Mouse (Mus musculus) liver, embryonic 15.5 days (tissue): ENCODE measurements around the gene Fam104a. TPM values are rescaled to one million over a fixed set of nuclear protein-coding genes. Genes with fewer than 3 reads are reported as not detected.
"Not testable (repeated sequence)": the region's sequence is repeated elsewhere in the genome, so short reads cannot be mapped to it uniquely, and the experiment has no call there.

Experiments used
- ATAC-seq: fragments of 200-750 bp; cut with Nextera tagmentation; 2 replicates; pipeline ENCODE4 v1.8.0; 2017; ENCODE audit warnings: moderate number of reproducible peaks, mild to moderate bottlenecking, moderate library complexity; ENCODE audit not compliant: insufficient read depth
- H3K27ac ChIP-seq: fragments of 300-500 bp; sonication (generic); replicated peaks from 2 replicates; pipeline ENCODE4 v1.5.1; 2015; ENCODE audit warnings: mild to moderate bottlenecking, inconsistent platforms
- H3K27me3 ChIP-seq: fragments of 300-500 bp; sonication (generic); 2 replicates; pipeline ENCODE4 v1.6.1; 2015; ENCODE audit warnings: mild to moderate bottlenecking, inconsistent platforms
- H3K36me3 ChIP-seq: fragments of 300-500 bp; sonication (generic); replicated peaks from 2 replicates; pipeline ENCODE4 v1.6.1; 2015; ENCODE audit warnings: moderate library complexity, mild to moderate bottlenecking, inconsistent platforms
- H3K4me1 ChIP-seq: fragments of 300-500 bp; sonication (generic); replicated peaks from 2 replicates; pipeline ENCODE4 v1.6.1; 2015; ENCODE audit warnings: inconsistent platforms
- H3K4me2 ChIP-seq: fragments of 300-500 bp; sonication (generic); 2 replicates; pipeline ENCODE4 v1.6.1; 2015; ENCODE audit warnings: moderate library complexity, mild to moderate bottlenecking, inconsistent platforms
- H3K4me3 ChIP-seq: fragments of 300-500 bp; sonication (generic); replicated peaks from 2 replicates; pipeline ENCODE4 v1.5.1; 2015; ENCODE audit warnings: mild to moderate bottlenecking, inconsistent platforms
- H3K9ac ChIP-seq: fragments of 300-500 bp; sonication (generic); 2 replicates; pipeline ENCODE4 v1.6.1; 2015; ENCODE audit warnings: moderate library complexity, mild to moderate bottlenecking, inconsistent platforms
- H3K9me3 ChIP-seq: fragments of 300-500 bp; sonication (generic); replicated peaks from 2 replicates; pipeline ENCODE4 v1.6.1; 2016; ENCODE audit warnings: inconsistent platforms
- whole genome bisulfite sequencing: fragments of 180-500 bp; shearing (Covaris S2); methylation state at CpG from one replicate; pipeline ENCODE4 v1.1.7; 2015; ENCODE audit warnings: mixed read lengths; ENCODE audit not compliant: insufficient replicate concordance; 5-methylcytosine and 5-hydroxymethylcytosine counted together
- polyA plus RNA-seq: library from polyadenylated mRNA; unstranded; fragments of >200 nt; fragmentation: Nextera tagmentation; extraction: Ambion mirVana; gene quantifications from 2 replicates; pipeline ENCODE4 v1.2.1, GENCODE M21; 2015

Fam104a gene
- polyA plus RNA-seq, 1 experiment from 2014 or later = 40.6 TPM

DNA sequence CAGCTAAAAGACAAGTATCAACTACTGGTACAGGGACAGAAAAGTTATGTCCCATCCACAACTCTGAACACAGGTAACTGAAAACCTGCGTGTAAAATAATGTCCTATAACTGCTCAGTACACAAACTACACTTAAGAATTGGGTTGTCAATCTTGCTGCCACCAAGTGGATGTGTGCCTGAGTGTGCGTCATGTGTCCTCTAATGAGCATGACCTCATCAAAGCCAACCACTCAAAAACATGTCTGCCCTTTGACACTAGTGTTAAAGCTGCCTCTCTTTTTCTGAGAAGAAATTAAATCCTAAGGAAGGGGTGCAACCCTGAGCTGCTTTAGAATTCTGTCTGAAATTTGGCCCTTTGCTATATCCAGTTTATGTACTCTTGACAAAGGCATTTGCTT is 19.7 kb downstream of the Fam104a start:
- 82% methylated on average over 2 of the region's 2 CpGs for WGBS
- Histone ChIP-seq H3K27me3 (no peaks in the 10 kb centered on the region), H3K9me3 (no peaks in the 10 kb centered on the region), H3K27ac (no peak overlapping the region), H3K36me3 (peaks cover 86% of the 10 kb centered on the region), H3K9ac (no peak overlapping the region), H3K4me2 (no peak overlapping the region), H3K4me1 (peaks cover 45% of the 10 kb centered on the region), H3K4me3 (no peak overlapping the region)
- ATAC-seq = no peak

GRCm38 (mm10) chr11:113661835-113662351 is 22.1 kb downstream of the Fam104a start:
- Histone ChIP-seq H3K27ac (no peak overlapping the region), H3K27me3 (no peaks in the 10 kb centered on the region), H3K4me2 (no peak overlapping the region), H3K9me3 (no peaks in the 10 kb centered on the region), H3K4me3 (no peak overlapping the region), H3K9ac (no peak overlapping the region), H3K36me3 (peaks cover 86% of the 10 kb centered on the region), H3K4me1 (peaks cover 21% of the 10 kb centered on the region)
- WGBS = 81% methylated on average over 18 of the region's 18 CpGs
- ATAC-seq = no peak

- no peak for ATAC-seq
- Histone ChIP-seq H3K9ac (no peak overlapping the region), H3K4me1 (peaks cover 12% of the 10 kb centered on the region), H3K27ac (no peak overlapping the region), H3K27me3 (no peaks in the 10 kb centered on the region), H3K36me3 (peaks cover 95% of the 10 kb centered on the region), H3K9me3 (no peaks in the 10 kb centered on the region), H3K4me2 (no peak overlapping the region), H3K4me3 (no peak overlapping the region)
- 93% methylated on average over 11 of the region's 11 CpGs for WGBS
Measured at GRCm38 (mm10) chr11:113660940-113661339, 23.0 kb downstream of the Fam104a start.

DNA sequence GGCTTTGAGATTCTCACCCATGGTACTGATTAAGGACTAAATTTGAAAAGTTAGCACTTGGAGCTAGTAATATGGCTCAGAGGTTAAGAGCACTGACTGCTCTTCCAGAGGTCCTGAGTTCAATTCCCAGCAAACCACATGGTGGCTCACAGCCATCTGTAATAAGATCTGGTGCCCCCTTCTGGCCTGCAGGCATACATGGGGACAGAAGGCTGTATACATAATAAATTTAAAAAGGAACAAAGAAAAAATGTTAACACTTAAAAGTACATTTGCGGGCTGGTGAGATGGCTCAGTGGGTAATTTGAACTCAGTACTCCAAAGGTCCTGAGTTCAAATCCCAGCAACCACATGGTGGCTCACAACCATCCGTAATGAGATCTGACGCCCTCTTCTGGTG is 23.7 kb downstream of the Fam104a start:
- H3K4me1 ChIP-seq, H3K9me3 ChIP-seq, H3K27ac ChIP-seq, H3K9ac ChIP-seq, ATAC-seq, H3K4me2 ChIP-seq, H3K27me3 ChIP-seq, H3K4me3 ChIP-seq: not testable (repeated sequence)
- WGBS = 89% methylated on average over 3 of the region's 3 CpGs
- H3K36me3 ChIP-seq = peaks cover 100% of the 10 kb centered on the region

DNA sequence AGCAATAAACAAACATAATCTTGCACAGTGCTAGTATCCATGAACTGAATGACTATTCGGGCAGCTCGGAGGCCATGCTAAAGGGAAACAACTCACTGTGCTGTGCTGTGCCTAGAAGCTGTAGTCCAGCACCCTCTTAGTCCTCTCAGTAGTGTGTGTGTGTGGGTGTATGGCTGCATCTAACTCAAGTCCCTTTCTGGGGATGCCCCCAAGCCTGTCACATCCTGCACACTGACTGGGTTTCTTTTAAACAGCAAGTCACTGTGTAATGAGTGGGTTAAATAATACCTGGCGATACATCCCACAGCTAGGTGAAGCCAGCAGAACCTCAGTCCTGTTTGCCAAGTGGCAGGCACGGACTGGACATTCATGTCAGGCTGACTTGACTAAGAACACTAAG is 25.2 kb downstream of the Fam104a start:
- H3K36me3 ChIP-seq = peaks cover 100% of the 10 kb centered on the region
- no peak overlapping the region for H3K27ac ChIP-seq
- H3K4me3 ChIP-seq = no peak overlapping the region
- no peak overlapping the region for H3K4me2 ChIP-seq
- H3K4me1 ChIP-seq = no peaks in the 10 kb centered on the region
- no peak for ATAC-seq
- 81% methylated on average over 4 of the region's 4 CpGs for WGBS
- H3K9ac ChIP-seq = no peak overlapping the region
- H3K9me3 ChIP-seq = no peaks in the 10 kb centered on the region
- no peaks in the 10 kb centered on the region for H3K27me3 ChIP-seq

- WGBS = 89% methylated on average over 8 of the region's 8 CpGs
- no peak for ATAC-seq
- no peak overlapping the region for H3K9ac ChIP-seq
- H3K27ac ChIP-seq = no peak overlapping the region
- H3K4me2 ChIP-seq = no peak overlapping the region
- no peaks in the 10 kb centered on the region for H3K4me1 ChIP-seq
- H3K27me3 ChIP-seq = no peaks in the 10 kb centered on the region
- no peak overlapping the region for H3K4me3 ChIP-seq
- peaks cover 100% of the 10 kb centered on the region for H3K36me3 ChIP-seq
- no peaks in the 10 kb centered on the region for H3K9me3 ChIP-seq
Measured at GRCm38 (mm10) chr11:113658319-113658718, 25.6 kb downstream of the Fam104a start.

DNA sequence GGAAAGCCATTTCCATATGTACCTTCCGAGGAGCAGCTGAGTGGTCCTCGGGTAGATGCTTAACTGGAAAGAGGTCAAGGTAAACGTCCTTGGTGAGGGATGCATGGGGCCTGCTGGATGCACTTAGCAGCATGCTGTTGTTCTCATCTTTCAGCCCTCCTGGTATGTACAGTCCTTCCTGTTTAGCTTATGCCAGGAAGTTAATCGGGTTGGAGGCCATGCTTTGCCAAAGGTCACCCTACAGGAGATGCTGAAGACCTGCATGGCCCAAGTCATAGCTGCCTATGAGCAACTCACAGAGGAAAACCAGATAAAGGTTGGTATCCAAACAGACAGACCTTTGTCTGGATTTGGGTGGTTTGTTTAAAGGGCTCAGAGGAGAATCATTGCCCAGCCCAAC is 26.7 kb downstream of the Fam104a start:
- Histone ChIP-seq H3K27ac (no peak overlapping the region), H3K9ac (no peak overlapping the region), H3K4me2 (no peak overlapping the region), H3K36me3 (peaks cover 100% of the 10 kb centered on the region), H3K4me3 (no peak overlapping the region), H3K27me3 (no peaks in the 10 kb centered on the region), H3K4me1 (no peaks in the 10 kb centered on the region; the same call in 1 of the 2 replicates), H3K9me3 (no peaks in the 10 kb centered on the region)
- 63% methylated on average over 4 of the region's 4 CpGs for WGBS
- no peak for ATAC-seq

DNA sequence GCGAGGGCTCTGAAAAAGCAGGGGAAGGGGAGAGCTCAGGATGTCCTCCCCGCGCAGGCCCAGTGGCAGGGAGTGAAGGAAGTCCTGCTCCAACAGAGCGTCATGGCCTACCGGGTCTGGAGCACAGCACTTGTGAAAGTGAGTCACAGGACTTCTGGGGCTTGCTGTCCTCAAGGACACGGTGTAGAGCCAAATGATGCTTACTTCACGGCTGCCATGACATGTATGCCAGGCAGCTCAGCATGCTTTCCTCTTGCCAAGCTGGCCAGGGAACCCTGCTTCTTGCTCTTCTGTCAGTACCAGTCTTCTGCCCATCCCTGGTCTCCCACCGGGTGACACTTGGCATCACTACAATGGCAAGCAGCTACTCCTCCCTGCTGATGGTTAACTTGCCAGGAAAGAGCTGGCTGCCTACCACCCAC is 27.4 kb downstream of the Fam104a start:
- no peak overlapping the region for H3K9ac ChIP-seq
- no peaks in the 10 kb centered on the region for H3K27me3 ChIP-seq
- H3K4me1 ChIP-seq = peaks cover 5% of the 10 kb centered on the region
- WGBS = 89% methylated on average over 8 of the region's 8 CpGs
- no peak overlapping the region for H3K4me3 ChIP-seq
- no peak overlapping the region for H3K4me2 ChIP-seq
- no peaks in the 10 kb centered on the region for H3K9me3 ChIP-seq
- no peak for ATAC-seq
- peaks cover 100% of the 10 kb centered on the region for H3K36me3 ChIP-seq
- no peak overlapping the region for H3K27ac ChIP-seq

DNA sequence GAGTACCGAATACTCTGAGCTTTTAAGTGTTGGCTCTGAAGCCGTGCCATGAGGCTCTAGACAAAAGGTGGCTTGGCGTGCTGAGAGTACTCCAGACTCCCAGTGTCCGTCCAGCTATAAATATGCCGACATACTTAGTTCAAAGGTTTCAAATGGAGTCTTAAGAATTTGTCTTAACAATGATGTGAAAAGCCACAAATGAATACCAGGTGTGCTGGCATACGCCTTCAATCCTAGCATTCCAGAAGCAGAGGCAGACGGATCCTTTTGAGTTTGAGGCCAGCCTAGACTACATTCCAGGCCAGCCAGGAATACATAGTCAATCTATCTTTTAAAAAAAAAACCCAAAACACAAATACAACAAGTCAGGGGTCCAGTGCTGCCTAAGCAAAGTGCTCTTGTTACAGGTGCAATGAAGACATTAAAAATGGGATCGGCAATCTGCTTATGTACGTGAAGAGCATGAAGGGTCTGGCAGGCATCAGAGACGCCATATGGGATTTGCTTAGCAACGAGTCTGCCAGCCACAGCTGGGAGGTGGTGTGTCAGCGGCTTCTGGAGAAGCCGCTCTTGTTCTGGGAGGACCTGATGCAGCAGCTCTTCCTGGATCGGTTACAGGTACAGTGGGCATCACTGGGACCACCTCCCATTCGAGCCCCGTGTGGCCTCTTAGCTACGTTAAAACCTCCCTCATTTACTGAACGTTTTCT is 29.2 kb downstream of the Fam104a start:
- no peak for ATAC-seq
- Histone ChIP-seq H3K9ac (no peak overlapping the region), H3K4me2 (no peak overlapping the region), H3K27ac (no peak overlapping the region), H3K36me3 (peaks cover 84% of the 10 kb centered on the region), H3K4me3 (no peak overlapping the region), H3K27me3 (no peaks in the 10 kb centered on the region), H3K4me1 (peaks cover 21% of the 10 kb centered on the region), H3K9me3 (no peaks in the 10 kb centered on the region)
- WGBS = 85% methylated on average over 18 of the region's 18 CpGs

DNA sequence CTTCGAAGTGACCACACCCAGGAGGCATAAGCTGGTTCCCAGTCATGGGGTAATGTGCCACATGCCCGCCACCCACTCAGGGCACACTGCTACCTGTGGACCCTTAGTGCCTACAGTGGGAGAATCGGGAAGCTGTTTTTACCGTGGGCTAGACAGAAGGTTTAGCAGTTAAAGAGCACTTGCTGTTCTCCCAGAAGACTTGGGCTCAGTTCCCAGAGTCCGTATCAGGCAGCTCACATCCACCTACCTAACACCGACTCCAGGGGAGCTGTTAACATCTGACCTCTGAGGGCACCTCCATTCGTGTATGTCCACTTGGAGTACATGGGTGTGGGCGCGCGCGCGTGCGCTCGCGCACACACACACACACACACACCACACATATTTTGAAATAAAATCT is 29.9 kb downstream of the Fam104a start:
- Histone ChIP-seq H3K4me3 (no peak overlapping the region), H3K27me3 (no peaks in the 10 kb centered on the region), H3K36me3 (peaks cover 78% of the 10 kb centered on the region), H3K9me3 (no peaks in the 10 kb centered on the region), H3K4me2 (no peak overlapping the region), H3K4me1 (peaks cover 21% of the 10 kb centered on the region), H3K9ac (no peak overlapping the region), H3K27ac (no peak overlapping the region)
- 94% methylated on average over 15 of the region's 15 CpGs for WGBS
- ATAC-seq = no peak

DNA sequence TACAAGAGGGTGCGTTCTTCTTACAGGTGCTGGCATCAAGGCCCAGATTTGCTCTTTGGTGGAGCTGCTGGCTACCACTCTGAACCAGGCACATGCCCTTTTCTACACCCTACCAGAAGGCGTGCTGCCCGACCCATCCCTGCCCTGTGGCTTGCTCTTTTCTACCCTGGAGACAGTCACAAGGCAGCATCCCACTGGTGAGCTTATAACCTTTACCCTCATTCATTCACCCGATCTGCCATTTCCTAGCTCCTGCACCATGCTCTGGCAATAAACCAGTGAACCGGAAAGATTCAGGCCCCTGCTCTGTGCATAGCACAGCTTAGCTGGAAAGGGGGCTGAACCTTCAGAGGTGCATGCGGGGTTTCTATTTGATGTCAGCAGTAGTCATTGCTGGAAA is 31.4 kb downstream of the Fam104a start:
- no peak for ATAC-seq
- 88% methylated on average over 6 of the region's 6 CpGs for WGBS
- Histone ChIP-seq H3K36me3 (peaks cover 62% of the 10 kb centered on the region), H3K4me3 (no peak overlapping the region), H3K4me2 (no peak overlapping the region), H3K9ac (no peak overlapping the region), H3K9me3 (no peaks in the 10 kb centered on the region), H3K4me1 (peaks cover 37% of the 10 kb centered on the region), H3K27me3 (peaks cover 2% of the 10 kb centered on the region; the same call in 1 of the 2 replicates), H3K27ac (no peak overlapping the region; the same call in 1 of the 2 replicates)

DNA sequence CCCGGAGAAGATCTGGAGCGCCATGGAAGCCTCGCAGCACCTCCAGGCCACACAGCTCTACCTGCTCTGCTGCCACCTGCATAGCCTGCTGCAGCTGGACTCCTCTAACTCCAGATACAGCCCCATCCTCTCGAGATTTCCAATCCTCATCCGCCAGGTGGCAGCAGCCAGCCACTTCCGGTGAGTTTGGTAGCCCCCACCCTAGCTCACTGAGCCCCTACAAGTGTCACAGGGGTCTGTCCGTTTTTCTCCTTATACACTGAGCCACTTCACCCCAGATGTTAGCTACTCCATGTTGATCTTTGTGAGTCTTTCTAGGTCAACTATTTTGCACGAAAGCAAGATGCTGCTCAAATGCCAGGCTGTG is 32.1 kb downstream of the Fam104a start:
- H3K4me3 ChIP-seq = 0 out of 2 replicates have a peak overlapping the region, but pooled peaks have one; percentile 96
- H3K36me3 ChIP-seq = peaks cover 56% of the 10 kb centered on the region
- H3K9me3 ChIP-seq = no peaks in the 10 kb centered on the region
- H3K4me1 ChIP-seq = peaks cover 38% of the 10 kb centered on the region
- peaks cover 6% of the 10 kb centered on the region; the same call in 1 of the 2 replicates for H3K27me3 ChIP-seq
- H3K27ac ChIP-seq = peak overlapping the region; percentile 83
- H3K9ac ChIP-seq = no peak overlapping the region
- peak overlapping the region; percentile 75; the same call in 1 of the 2 replicates for H3K4me2 ChIP-seq
- ATAC-seq = no peak
- WGBS = 59% methylated on average over 8 of the region's 8 CpGs
